Mouse (Mus musculus): ENCODE data around the gene Spata2.

DNA sequence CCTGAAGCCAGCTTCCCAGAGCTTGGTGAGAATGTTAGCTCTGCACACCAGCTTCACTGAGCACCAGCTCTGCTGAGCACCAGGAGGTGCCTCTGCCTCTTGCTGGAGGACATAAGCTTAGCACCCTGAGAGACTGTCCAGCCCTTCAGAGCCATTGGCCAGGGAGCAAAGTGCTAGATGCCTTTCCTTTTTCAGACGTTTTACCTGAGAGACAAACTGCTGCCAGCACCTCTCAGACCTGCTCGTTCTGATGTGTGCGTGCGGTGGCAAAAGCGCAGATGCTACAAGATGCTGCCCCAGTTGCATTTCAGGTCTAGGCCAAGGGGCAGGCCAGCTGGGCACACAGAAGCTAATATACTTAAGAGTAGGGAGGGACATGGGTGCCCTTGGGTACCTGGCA lies 17.1 kb downstream of the Spata2 start:
- TF ChIP-seq POLR2A (IDR thresholded peaks at IDR 0.05; ENCODE audit: control insufficient read depth, extremely low read depth, insufficient read depth, low read length, poor library complexity) (no peak), CTCF (IDR thresholded peaks at IDR 0.05; ENCODE audit: borderline replicate concordance, control insufficient read depth, extremely low read depth, insufficient read depth, low read length, poor library complexity) (no peak)

Measured in thymus, adult 2 months (tissue).